Mouse (Mus musculus): ENCODE measurements around the gene Grin2b.
"Not testable (repeated sequence)": the region's sequence is repeated elsewhere in the genome, so short reads cannot be mapped to it uniquely, and the experiment has no call there.

The Grin2b gene

DNA sequence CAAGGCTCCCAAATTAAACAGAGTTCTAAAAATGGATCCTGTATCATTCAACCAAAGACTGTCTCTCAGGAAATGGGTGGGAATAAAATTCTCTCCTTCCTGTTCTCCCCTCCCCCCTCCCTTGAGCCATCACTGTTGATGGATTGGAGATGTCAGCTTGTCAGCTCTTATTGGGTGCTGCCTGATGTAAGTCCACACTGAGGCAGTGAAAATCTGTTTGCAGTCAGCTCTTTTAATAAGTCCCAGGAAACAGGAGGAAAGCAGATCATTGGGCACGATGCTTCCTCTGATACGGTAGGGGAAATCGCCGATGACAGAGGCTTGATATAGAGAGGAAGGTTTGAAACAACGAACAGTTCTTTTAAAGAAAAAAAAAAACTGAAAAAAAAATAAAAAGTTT lies 290.7 kb downstream of the Grin2b start:
- no peak for DNase-seq

DNA sequence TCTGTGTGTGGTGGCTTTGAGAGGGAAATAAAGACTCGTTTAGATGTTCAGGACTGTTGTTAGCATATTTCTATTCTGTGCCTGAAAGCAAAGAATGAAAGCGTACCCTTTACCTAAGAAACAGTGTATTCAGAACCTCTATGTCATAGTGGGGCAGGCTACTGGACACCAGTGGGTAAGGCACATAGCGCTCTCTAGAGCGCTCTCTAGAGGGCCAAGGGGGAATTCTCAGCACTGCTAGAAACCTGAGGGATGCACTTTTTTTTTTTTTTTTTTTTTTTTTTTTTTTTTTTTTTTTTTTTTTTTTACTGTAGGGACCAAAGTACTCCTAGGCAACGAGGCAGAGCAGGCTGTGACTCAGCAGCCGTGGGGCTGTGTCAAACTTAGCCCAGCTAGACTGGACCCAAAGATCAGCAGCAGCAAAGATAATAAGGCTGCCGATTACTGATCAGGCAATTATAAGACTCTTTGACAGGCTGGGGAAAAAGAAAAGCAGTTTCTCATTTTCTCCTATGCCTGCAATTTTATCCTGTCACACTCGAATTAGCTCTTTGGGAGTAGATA lies 297.1 kb downstream of the Grin2b start:
- no peak for DNase-seq

DNA sequence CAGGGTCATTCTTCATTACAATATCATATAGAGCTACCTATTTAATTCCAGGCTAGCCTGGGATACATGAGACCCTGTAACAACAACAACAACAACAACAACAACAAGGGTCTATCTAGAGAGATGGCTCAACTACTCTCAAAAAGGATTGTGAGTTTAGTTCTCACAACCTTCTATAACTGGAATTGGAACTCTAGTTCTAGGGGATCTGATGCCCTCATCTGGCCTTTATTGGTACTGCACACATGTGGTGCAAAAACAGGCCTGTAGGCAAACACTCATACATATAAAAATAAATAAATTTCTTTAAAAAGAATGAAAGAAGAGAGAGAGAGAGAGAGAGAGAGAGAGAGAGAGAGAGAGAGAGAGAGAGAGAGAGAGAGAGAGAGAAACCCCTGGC lies 298.7 kb downstream of the Grin2b start:
- DNase-seq: no peak

DNA sequence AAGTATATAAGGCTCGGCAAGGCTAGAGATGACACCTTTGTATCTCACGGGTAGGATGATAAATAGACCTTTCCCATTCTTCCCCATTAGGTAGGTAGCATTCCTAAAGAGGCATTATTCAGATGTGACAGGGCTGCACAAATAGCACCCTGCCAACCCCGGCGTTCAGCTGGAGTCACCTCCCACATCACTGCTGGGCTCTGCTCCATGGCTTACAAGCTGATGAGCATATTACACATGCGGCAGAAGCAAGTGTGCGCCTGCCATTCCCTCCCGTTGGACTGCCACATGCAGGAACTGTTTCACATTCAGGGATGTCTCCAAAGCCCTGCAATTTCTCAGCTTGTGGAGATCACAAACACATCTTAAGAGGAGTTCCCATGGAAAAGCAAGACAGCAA lies 307.5 kb downstream of the Grin2b start:
- no peak for DNase-seq

DNA sequence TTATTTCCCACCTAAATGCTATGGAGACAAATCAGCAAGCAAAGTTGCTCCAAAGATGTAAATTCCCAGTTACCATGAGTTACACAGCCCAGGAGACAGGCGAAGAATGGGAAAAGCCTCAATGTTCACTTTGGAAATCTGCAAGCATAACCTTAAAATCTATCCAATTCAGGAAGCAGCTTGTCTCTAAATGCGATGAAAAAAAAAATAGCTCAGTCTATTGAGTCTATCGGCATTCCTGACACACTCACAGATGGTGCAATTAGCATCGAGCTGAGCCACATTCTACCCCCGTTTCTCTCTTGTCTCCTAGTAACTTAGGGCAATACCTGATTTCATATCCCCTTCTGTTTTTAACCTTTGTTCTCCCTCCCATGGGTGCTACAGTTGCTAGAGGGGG lies 309.3 kb downstream of the Grin2b start:
- no peak for DNase-seq

DNA sequence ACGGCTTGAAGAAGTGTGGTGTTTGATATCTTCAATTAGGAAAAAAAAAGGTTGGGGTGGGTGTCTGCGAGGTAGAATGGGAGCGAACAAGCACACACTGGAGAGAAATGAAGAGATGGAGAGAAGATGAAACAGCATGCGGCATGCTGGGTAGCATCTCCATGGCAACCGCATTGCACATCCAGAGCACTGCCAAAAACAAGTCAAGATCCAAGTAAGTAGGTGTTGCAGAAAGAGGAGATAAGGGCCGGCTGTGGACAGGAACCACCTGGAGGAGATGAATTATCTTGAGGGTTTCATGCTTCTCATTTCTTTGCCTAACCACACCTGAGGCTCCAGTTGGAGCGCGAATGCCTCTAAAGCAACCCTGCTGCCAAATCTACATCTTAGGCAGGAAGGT lies 313.8 kb downstream of the Grin2b start:
- no peak for DNase-seq

DNA sequence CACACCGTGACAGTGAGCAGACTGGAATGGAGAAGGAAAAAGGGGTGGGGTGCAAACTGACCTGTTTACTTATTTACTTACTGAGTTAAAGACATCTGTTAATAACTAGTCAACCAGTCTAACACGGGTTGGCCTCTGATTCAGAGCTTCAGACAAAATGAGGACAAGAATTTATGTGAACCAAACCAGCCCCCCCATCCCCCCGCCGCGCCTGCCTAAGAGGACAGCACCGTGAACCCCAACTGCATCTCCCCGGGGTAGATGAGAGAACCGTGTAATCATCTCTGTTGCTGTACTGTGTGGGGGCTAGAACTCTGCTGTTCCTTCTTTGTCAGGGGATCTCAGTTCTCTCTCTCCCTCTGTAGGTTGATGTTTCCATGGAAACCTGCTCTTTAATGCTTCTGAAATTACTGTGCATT lies 319.1 kb downstream of the Grin2b start:
- DNase-seq: no peak

DNA sequence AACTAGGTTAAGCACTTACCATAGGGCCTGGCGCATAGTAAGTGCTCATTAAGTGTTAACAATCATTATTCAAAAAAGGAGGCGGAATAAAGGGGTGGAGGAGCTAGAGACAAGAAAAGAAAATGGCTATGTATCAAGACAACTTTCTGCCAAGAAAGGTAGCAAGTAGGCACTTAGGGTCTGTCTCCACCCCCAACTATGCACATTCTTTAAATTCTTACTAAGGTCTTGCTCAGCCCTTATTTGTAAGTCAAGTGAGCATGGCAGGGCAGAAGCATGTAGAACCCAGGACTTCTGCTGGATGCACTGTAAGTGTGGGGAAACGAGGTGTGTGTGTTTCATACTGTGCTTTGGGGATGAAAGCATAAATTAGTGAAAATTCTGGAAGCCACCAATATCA lies 329.6 kb downstream of the Grin2b start:
- DNase-seq: no peak

DNA sequence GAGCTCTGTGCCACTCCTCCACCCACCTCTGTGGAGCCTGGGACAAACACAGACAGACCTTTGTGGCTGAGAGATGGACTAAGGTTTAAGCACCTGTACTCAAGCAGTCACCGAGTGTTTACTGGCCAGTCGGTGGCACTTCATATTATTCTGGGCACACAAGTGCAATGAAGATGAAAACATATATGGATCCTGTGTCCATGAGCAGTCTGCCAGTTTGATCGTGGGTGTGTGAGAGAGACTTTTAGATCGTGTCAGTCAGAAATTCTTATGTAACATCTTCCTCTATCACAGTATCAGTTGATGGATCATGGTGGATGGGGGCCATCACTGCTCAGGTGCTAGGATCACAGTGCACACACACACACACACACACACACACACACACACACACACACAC lies 337.0 kb downstream of the Grin2b start:
- no peak for DNase-seq

DNA sequence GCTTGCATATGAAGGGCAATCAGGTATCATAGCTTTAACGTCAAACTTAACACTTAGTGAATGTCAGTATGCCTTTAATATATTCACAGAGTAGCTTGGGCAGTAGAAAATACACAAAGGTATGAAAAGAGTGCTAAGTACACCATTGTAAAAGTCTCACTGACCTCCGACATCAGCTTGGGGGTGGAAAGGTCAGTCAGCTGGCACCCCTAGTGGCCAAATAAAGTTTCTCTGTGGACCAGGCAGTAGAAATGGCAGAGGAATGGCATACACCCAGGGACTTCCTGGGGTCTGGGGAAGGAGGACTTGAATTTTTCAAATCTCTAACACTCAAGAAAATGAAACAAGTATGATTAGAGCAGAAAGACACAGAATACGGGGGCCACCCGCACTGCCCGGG lies 339.8 kb downstream of the Grin2b start:
- DNase-seq: no peak

DNA sequence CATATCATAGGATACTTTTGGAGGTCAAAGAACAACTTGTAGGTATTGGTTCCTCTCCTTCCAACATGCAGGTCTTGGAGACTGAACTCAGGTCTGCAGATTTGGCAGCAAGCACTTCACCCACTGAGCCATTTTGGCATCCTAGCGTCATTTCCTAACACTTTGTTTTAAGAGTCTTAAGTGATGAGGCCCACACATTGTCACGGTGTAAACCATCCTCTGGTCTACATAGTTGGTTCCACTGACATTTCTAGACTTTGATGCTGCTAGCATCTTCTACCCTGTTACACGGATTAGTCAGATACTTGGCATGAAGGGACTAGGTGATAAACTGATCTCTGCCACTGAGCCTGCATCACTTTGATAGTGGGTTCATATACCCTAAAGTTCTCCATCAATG lies 341.3 kb downstream of the Grin2b start:
- no peak for DNase-seq

DNA sequence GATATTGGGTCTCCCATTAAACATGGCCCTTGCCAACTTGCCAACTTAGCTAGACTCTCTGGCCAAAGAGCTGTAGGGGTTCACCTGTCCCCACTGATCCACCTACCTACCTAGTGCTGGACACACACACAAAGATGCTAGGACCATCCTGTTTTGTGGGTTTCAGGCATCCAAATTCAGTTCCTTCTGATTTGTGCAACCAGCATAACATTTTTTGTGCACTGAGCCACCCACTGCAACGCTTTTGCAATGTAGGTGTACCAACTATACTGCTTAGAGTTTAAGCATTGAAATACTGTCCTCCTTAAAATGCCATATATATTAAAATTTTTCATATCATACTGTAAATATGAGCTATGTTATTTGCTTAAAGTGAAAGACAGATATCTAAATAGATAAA lies 342.3 kb downstream of the Grin2b start:
- no peak for DNase-seq

DNA sequence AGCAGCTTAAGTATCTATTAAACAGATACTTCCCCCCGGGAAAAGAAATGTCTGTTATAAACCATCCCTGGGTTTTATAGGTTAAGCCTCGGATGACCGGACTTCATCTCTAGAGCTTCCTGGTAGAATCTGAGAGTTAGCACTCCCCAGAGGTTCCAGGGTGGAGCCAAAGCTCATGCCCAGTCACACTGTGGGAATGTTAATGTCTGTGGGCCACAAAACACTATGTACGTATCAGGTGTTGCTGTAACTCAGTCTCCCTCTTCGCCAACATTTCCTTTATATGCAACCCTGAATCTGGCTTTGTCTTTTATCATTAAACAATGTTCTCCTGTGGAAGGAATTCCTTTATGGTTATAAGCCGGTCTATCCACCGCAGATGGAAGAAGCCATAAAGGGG lies 343.9 kb downstream of the Grin2b start:
- DNase-seq: no peak

DNA sequence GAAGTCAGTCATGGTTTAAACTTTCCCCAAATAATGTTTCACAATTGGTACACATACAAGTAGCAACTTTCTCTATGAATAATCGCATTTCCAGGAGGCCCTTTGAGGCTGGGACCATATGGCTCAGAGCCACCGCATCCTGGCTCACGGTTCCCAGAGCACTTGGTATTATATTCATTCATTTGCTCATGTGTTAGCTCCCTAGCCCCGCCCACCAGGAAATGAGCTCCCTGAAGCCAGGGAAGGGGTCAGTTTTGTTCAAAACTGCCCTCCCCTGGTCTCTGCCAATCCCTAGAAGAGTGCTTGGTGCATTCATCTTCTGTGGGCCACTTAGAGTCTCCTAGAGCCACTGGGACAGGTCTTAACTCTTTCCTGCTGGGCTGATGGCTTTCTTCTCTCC lies 344.3 kb downstream of the Grin2b start:
- DNase-seq: no peak

DNA sequence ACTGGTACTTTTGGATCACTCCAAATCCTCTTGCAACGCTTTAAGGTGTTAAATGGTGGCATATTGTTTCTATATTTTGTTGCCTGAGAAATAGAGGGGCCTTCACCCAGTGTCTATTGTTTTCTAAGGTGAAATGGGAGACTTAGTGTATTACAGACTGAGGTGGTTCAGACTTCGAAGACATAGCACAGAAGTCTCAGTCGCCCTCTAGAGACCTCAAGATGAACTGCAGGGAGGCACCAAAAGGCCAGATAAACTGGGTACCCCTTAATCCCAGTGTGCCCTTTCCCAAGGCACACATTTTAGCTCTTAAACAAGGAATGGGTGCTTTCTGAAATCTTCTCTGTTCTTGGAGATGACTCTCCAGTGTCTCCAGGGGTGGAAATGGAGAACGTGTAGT lies 345.4 kb downstream of the Grin2b start:
- DNase-seq: peak; percentile 20

DNA sequence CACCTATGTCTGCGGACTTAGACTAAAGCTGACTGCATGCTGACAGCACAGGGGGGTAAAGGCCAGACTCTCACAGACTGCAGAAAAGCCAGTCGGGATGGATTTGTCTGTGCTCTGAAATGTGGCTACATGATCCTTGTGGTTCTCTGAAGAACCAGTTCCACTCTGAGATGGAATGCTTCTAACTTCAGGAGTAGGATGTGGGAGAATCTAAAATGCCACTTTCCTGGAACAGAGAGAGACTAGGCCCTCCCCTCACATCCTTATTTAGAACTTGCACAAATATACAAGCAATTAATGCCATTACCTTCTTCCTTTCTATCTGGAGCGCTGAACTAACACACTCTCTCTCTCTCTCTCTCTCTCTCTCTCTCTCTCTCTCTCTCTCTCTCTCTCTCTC lies 346.0 kb downstream of the Grin2b start:
- no peak for DNase-seq

DNA sequence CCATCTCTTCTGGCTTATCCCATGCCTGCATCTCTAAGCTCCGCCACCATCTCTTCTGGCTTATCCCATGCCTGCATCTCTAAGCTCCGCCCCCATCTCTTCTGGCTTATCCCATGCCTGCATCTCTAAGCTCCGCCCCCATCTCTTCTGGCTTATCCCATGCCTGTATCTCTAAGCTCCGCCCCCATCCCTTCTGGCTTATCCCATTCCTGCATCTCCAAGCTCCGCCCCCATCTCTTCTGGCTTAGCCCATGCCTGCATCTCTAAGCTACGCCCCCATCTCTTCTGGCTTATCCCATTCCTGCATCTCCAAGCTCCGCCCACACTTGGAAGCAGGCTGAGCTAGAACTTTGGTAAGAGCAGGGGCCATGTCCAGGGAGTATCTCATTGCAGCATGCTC lies 346.5 kb downstream of the Grin2b start:
- not testable (repeated sequence) for DNase-seq

DNA sequence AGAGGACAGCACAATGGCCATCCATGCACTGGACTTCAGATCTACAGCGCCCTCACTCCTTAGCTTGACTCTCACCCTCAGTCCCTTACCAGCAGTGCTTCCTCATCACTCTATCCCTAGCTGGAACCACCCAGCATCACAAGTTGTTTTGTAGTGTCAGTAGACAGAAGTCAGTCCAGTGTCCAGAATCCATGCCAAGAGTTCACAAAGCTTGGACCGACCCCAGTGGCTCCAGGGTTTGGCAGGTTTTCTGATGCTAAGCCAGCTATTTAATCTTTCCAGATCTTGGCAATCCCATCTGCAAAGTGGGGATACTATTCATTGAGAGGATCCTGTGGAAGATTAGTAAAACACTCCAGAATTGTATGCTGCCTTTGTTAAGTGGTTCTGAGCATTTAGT lies 355.9 kb downstream of the Grin2b start:
- no peak for DNase-seq

DNA sequence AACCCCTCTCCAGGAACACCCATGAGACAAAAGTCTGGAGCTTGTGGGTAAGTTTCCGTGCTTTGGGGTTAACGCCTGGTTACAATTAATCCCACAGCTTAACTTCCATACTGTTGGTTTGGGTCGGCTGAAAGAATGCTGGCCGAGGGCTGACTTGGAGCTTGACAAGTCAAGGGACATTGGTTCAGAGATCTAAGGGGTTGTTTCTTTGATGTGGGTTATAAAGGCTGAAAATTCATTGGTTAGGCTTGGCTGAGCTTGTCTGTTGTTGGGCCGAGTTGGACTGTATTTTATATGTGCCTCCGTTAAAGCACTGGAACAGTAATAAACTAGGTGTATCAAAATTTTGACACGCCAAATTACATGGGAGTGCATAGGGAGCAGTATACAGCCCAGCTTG lies 359.6 kb downstream of the Grin2b start:
- DNase-seq: no peak

DNA sequence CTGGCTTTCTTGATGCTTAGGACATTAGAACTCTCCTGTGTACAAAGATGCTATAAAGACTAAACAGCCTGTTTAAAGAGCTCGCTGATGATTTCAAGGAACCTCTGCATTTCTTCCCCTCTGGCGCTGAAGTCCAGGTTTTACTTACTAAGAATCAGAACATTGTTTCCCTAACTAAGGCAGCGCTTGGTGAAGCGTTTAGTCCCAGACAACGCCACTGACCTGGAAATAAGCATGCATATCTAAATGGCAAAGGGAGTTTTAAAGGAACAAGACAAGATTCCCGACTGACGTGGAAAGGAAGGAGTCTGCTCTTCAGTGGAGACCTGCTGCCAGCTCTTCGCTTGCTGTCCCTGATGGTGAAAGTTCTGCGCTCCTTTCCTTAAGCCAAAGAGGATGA lies 367.9 kb downstream of the Grin2b start:
- DNase-seq: no peak

DNA sequence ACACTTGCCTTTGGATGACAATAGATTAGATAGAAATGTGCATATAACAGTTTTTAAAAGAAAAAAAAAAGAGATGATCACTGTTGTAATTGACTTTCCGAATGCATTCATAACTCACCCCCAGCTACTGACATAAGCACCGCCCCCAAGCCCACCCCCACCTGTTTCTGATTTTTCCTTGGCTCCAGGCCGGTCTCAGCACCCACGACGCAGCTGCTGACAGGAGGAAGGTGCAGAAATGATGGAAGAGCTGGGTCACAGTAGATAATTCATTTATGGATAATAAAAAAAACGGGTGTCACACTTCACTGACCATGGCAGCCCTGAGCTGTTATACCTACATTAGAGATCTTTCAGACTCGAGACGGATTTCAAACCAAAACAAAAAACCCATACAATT lies 373.4 kb downstream of the Grin2b start:
- no peak for DNase-seq

DNA sequence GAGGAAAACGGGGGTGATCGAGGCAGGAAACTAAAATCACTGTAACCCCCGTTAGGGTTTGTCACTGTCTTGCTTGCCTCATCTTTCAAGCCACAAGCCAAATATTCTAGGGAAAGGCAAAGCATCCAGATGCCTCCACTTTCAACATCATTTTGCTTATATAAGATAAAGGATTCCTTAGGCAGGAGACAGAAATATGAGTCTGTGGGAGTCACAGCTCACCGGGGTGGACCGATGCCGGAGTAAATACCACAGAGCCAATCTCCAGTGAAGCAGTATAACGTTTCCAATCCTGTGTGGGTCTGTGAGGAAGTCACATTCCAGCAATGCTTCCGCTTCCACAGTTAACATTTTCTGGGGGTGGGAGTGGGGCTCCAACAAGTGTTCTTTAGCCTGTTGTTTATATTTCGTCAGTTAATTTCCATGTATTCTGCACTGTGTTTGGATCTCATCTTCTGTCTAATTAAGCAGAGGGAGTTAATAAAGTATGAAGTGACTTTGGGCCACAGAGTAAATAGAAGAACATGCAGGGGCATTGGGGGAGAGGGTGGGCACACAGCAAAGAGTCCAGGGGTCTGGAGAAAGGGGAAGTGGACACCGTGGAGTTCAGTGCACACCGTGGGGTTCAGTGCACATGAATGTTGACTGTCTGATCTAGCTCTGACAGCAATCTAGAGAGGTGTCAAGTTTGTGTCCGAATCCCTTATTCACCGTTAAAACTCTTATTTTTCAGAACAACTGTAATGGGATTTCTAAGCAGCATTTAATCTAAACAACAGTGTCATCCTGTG lies 374.9 kb downstream of the Grin2b start:
- DNase-seq: no peak

DNA sequence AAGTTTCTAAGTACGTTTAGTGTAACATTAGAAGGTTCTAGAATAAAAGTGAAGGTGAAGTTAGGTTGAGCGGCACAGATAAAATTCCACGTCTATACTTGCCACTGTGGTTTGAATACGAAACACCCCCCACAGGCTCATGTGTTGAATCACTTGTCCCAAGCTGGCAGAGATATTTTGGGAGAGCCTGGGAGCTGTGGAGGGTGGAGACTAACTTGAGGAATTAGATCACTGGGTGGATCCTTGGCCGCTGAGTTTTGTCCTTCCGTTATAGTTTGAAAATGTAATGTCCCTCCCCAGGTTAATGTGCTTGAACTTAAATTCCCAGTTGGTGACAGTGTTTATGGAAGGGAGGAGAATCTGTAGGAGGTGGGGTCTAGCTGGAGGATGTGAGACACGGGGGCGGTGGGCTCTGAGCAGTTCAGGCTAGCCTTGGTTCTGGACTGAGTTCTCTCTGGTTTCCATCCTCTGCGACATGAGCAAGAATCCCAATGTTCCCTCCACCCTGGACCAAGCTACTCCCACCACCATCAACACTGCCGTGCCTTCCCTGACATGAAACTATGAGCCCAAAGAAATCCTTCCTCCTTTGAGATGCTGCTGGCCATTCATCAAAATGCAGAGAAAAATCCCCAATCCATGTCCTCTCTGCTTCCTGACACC lies 375.8 kb downstream of the Grin2b start:
- DNase-seq: no peak

DNA sequence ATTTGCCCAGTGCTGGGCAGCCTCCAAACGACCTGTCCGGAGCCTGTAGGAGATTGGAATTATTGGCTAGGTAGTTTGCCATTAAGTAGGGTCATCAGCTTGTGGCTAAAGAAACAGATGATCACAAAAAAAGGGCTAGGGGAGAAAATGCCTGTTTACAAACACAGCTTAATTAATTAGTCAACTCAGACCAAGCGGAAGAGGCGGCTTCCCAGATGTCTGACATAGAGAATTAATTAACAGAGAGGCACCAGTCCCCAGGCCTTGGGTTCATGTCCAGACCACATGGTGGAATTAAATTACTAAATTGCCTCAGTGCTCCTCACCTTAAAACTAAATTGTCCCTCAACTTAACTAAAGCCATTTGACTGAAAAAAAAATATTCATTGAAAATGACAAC lies 376.4 kb downstream of the Grin2b start:
- no peak for DNase-seq

DNA sequence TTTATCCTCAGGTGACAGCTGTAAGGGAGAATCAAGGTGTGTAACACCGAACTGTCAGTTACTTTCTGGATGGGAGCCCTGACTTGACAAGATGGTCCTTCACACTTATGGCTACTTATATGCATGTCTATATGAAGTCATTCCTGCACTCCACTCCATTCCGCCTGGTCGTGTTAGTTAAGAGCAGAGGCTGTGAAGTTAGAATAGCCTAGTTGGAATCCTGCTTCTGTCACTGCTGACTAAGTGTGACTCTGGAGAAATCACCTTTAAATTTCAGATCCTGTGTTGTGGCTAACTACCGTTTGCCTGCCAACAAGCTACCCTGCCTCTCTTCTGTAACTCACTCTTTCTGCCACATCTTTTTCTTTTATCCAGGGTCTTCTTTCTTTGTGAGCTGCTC lies 381.9 kb downstream of the Grin2b start:
- DNase-seq: no peak

Measured in cerebellum, adult 11-12 months (tissue).